Mouse (Mus musculus) CH12.LX (cell line): ENCODE data around the gene Ptprb. TPM values are rescaled to one million over a fixed set of nuclear protein-coding genes. Genes with fewer than 3 reads are reported as not detected.

Source experiments
- DNase-seq: peaks from one replicate; pipeline ENCODE4 v3.0.0-alpha.2; 2013; ENCODE audit errors: extremely low read depth
- H3K27ac ChIP-seq: 2 replicates; pipeline ENCODE4 v1.5.1; 2012; ENCODE audit warnings: low read depth, mild to moderate bottlenecking, control low read depth, moderate library complexity; ENCODE audit not compliant: insufficient read depth
- H3K27me3 ChIP-seq: replicated peaks from 2 replicates; pipeline ENCODE3; 2012; ENCODE audit warnings: inconsistent platforms
- H3K36me3 ChIP-seq, 2 experiments: replicated peaks in 1 of 2; 2 replicates each; pipeline versions ENCODE3 to v1.6.1; 2012; ENCODE audit warnings: inconsistent platforms in 1 of 2, low read length in 1 of 2, mild to moderate bottlenecking in 1 of 2, mixed read lengths in 1 of 2, moderate library complexity in 1 of 2; ENCODE audit not compliant: control insufficient read depth in 1 of 2, insufficient read depth in 1 of 2
- H3K4me1 ChIP-seq, 2 experiments: 2 replicates each; pipeline ENCODE4 v1.6.1; 2012; ENCODE audit warnings: inconsistent platforms in 1 of 2, moderate library complexity in 1 of 2; ENCODE audit not compliant: insufficient read depth in 2 of 2, control insufficient read depth in 1 of 2
- H3K4me2 ChIP-seq: 2 replicates; pipeline ENCODE4 v1.6.1; 2012; ENCODE audit warnings: low read depth, mild to moderate bottlenecking, control low read depth; ENCODE audit not compliant: poor library complexity, insufficient read depth, severe bottlenecking
- H3K4me3 ChIP-seq, 3 experiments: fragments of 150-350 bp in 1 of 3; sonication (generic) in 1 of 3; replicated peaks in 1 of 3; 2 replicates each; pipeline versions ENCODE3 to v1.5.1; 2011 to 2012; ENCODE audit warnings: low read depth in 2 of 3, low read length in 2 of 3, mild to moderate bottlenecking in 2 of 3, moderate library complexity in 2 of 3, control low read depth in 1 of 3, improper control_type of control experiment in 1 of 3, inconsistent platforms in 1 of 3, mixed read lengths in 1 of 3; ENCODE audit not compliant: poor library complexity in 1 of 3
- H3K79me2 ChIP-seq: replicated peaks from 2 replicates; pipeline ENCODE4 v1.6.1; 2012; ENCODE audit warnings: mild to moderate bottlenecking, moderate library complexity; ENCODE audit not compliant: control insufficient read depth, poor library complexity, insufficient read depth, severe bottlenecking; ENCODE audit errors: extremely low read depth
- H3K9ac ChIP-seq: 2 replicates; pipeline ENCODE4 v1.6.1; 2012; ENCODE audit warnings: low read depth, mild to moderate bottlenecking, control low read depth, moderate library complexity; ENCODE audit not compliant: insufficient read depth
- H3K9me3 ChIP-seq: replicated peaks from 2 replicates; pipeline ENCODE3; 2012; ENCODE audit warnings: low read length, inconsistent platforms, mixed read lengths
- BHLHE40 ChIP-seq: IDR thresholded peaks from 2 replicates; pipeline ENCODE4 v1.6.1; 2011; ENCODE audit warnings: mild to moderate bottlenecking, low read depth, low read length, improper control_type of control experiment
- CTCF ChIP-seq, 2 experiments: IDR thresholded peaks in 1 of 2; conservative IDR thresholded peaks in 1 of 2; 2 replicates each; pipeline ENCODE4 v1.5.1; 2011 to 2012; ENCODE audit warnings: low read depth in 2 of 2, low read length in 2 of 2, improper control_type of control experiment in 1 of 2, inconsistent platforms in 1 of 2, mild to moderate bottlenecking in 1 of 2, moderate library complexity in 1 of 2
- E2F4 ChIP-seq: IDR thresholded peaks from 2 replicates; pipeline ENCODE4 v1.6.1; 2011; ENCODE audit warnings: low read depth, low read length, improper control_type of control experiment; ENCODE audit not compliant: insufficient replicate concordance
- JUND ChIP-seq: conservative IDR thresholded peaks from 2 replicates; pipeline ENCODE4 v1.6.1; 2011; ENCODE audit warnings: low read depth, low read length, improper control_type of control experiment
- MAZ ChIP-seq: IDR thresholded peaks from 2 replicates; pipeline ENCODE4 v1.6.1; 2012; ENCODE audit warnings: low read depth, mild to moderate bottlenecking, inconsistent platforms, low read length, improper control_type of control experiment, moderate library complexity
- MEF2A ChIP-seq: IDR thresholded peaks from 2 replicates; pipeline ENCODE4 v1.6.1; 2014; ENCODE audit warnings: low read depth, mild to moderate bottlenecking, inconsistent platforms, low read length, improper control_type of control experiment, borderline replicate concordance
- MYC ChIP-seq: IDR thresholded peaks from 2 replicates; pipeline ENCODE4 v1.6.1; 2011; ENCODE audit warnings: low read depth, mild to moderate bottlenecking, improper control_type of control experiment, low read length
- NRF1 ChIP-seq: IDR thresholded peaks from 2 replicates; pipeline ENCODE4 v1.6.1; 2014; ENCODE audit warnings: low read depth, mild to moderate bottlenecking, inconsistent platforms, low read length, improper control_type of control experiment, moderate library complexity
- POLR2AphosphoS2 ChIP-seq: IDR thresholded peaks from 2 replicates; pipeline ENCODE4 v1.6.1; 2011; ENCODE audit warnings: low read depth, low read length, improper control_type of control experiment
- RCOR1 ChIP-seq: conservative IDR thresholded peaks from 2 replicates; pipeline ENCODE4 v1.6.1; 2012; ENCODE audit warnings: low read depth, mild to moderate bottlenecking, inconsistent platforms, low read length, improper control_type of control experiment
- SIN3A ChIP-seq: IDR thresholded peaks from 2 replicates; pipeline ENCODE4 v1.6.1; 2012; ENCODE audit warnings: low read length, improper control_type of control experiment, inconsistent platforms
- TCF12 ChIP-seq: IDR thresholded peaks from 2 replicates; pipeline ENCODE4 v1.6.1; 2014; ENCODE audit warnings: low read depth, mild to moderate bottlenecking, inconsistent platforms, low read length, improper control_type of control experiment
- USF1 ChIP-seq: IDR thresholded peaks from 2 replicates; pipeline ENCODE4 v1.6.1; 2014; ENCODE audit warnings: low read depth, mild to moderate bottlenecking, inconsistent platforms, low read length, improper control_type of control experiment
- USF2 ChIP-seq: conservative IDR thresholded peaks from 2 replicates; pipeline ENCODE4 v1.6.1; 2011; ENCODE audit warnings: low read depth, low read length, improper control_type of control experiment
- ZKSCAN1 ChIP-seq: IDR thresholded peaks from 2 replicates; pipeline ENCODE4 v1.6.1; 2012; ENCODE audit warnings: low read depth, inconsistent platforms, low read length, improper control_type of control experiment, borderline replicate concordance
- dilution Hi-C: fragments of 300-500 bp; cut with MboI; formaldehyde crosslinking; loops from 2 replicates; pipeline ENCODE4 v1.14.3; 2020; ENCODE audit warnings: low sequenced_read_pairs; ENCODE audit not compliant: extremely low pct_unique_long_range_greater_than_20kb, extremely low pct_ligation_motif_present
- in situ Hi-C: fragments of 300-500 bp; cut with MboI; formaldehyde crosslinking; loops from 3 replicates; pipeline ENCODE4 v1.14.3; 2019; ENCODE audit warnings: low sequenced_read_pairs, low pct_ligation_motif_present, low pct_unique_long_range_greater_than_20kb, mixed read lengths
- polyA plus RNA-seq: library from polyadenylated mRNA; unstranded; fragments of >175 nt; gene quantifications from 2 replicates; pipeline ENCODE4 v1.2.1, GENCODE M21; 2012; ENCODE audit warnings: low read depth; ENCODE audit not compliant: insufficient read length
- total RNA-seq, 2 experiments: library from RNA; depleted of rRNA; stranded (reverse); fragments of 300-350 nt in 1 of 2; fragments of >200 nt in 1 of 2; gene quantifications; 2 replicates each; pipeline ENCODE4 v1.2.3; 2012 to 2014

The Ptprb gene
- total and polyA plus RNA-seq, 3 experiments: not detected

DNA sequence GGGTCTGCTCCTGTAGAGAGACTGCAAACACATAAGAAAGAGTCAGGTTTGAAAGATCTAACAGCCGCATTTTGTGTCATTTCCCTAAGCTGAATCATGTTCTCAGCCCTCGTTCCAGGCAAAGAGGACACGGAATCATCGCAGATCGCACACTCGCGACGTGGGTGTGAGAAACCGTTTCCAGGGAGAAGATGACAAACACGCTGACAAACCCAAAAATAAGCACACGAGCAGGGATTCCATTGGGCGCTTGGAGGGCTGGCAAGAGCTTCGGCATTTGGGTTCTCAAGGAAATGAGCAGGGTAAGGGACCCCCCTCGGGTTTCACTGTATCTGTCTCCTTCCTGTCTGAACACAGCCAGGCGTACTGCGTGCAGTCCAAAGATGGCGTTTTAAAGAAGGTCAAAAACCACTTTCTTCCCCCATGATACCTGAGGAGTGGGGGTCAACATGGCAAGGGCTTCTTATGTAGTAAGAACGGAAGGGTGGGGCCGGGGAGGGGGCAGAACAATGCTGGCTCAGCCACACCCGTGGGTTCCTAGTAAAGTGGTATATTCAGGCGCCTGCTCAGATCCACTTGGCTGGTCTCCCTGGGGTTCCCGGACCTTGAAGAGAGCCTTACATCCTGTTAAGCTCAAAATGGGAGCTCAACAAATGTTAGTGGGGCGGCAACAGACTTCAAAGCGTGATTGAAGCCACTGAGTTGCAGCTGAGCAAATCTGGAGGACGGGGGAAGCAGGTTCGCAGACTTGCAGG lies 152.9 kb downstream of the Ptprb start:
- Histone ChIP-seq H3K27me3 (no peaks in the 10 kb centered on the region), H3K4me1 (peaks cover 0 to 8% of the 10 kb centered on the region in 2 experiments; a peak in 1 of 4 replicates), H3K4me3 (no peak overlapping the region), H3K36me3 (no peaks in the 10 kb centered on the region), H3K4me2 (no peak overlapping the region), H3K79me2 (no peaks in the 10 kb centered on the region), H3K9me3 (no peaks in the 10 kb centered on the region), H3K27ac (no peak overlapping the region), H3K9ac (no peak overlapping the region)
- TF ChIP-seq BHLHE40 (no peak), JUND (no peak), MAZ (no peak), RCOR1 (no peak), NRF1 (no peak), CTCF (conservative IDR thresholded peaks at IDR 0.05 in 1 of 2, IDR thresholded peaks at IDR 0.05 in 1 of 2; ENCODE audit: low read depth in 2 of 2, low read length in 2 of 2) (no peak), POLR2AphosphoS2 (no peak), E2F4 (no peak), SIN3A (no peak), MYC (no peak), USF2 (no peak)
- in situ Hi-C loops: no loop called here
- no peak for DNase-seq
- dilution Hi-C loops: no loop called here

DNA sequence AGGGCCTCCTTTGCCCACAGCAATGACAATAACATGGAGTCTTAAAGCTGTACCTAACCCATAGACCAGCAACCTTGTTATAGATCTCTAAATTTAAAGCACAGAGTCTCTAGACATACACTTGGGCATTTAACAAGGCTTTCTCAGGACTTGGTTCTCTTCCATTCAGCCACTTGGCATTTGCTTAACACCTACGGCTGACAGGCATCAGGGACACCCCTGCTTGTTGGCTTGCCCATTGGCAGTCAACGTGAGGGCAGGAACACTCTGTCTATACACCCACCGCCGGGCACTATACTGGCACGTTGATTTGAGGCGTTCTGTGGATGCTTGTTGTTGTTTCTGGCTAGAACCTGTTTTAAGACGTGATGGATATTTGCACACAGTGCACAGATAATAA lies 157.1 kb downstream of the Ptprb start:
- in situ Hi-C loops (no loop called here), dilution Hi-C loops (no loop called here)
- Histone ChIP-seq H3K36me3 (no peaks in the 10 kb centered on the region), H3K27ac (no peak overlapping the region), H3K79me2 (no peaks in the 10 kb centered on the region), H3K9ac (no peak overlapping the region), H3K4me2 (no peak overlapping the region), H3K9me3 (peaks cover 3% of the 10 kb centered on the region), H3K4me1 (no peaks in the 10 kb centered on the region), H3K27me3 (no peaks in the 10 kb centered on the region), H3K4me3 (no peak overlapping the region)
- no peak for DNase-seq
- TF ChIP-seq CTCF (conservative IDR thresholded peaks at IDR 0.05 in 1 of 2, IDR thresholded peaks at IDR 0.05 in 1 of 2; ENCODE audit: low read depth in 2 of 2, low read length in 2 of 2): no peak
- TF ChIP-seq USF1: no peak
- TF ChIP-seq MAZ: no peak
- no peak for TF ChIP-seq TCF12
- TF ChIP-seq MYC: no peak
- no peak for TF ChIP-seq MEF2A
- no peak for TF ChIP-seq ZKSCAN1
